Mouse (Mus musculus): ENCODE results near the gene Smc1b. TPM values are rescaled to one million over a fixed set of nuclear protein-coding genes. Genes with fewer than 3 reads are reported as not detected.

Gene Smc1b
- polyA plus RNA-seq, 1 experiment from 2014 or later, result not detected

GRCm38 (mm10) chr15:85173425-85173824, 41.7 kb upstream of the Smc1b start:
- no peak overlapping the region for H3K9ac ChIP-seq (replicated peaks; ENCODE audit: low read depth)
- H3K4me3 ChIP-seq (ENCODE audit: low read depth, low read length), result no peak overlapping the region
- TF ChIP-seq CTCF (IDR thresholded peaks at IDR 0.05), result no peak
- no peak for TF ChIP-seq EP300 (IDR thresholded peaks at IDR 0.05)
- no peaks in the 10 kb centered on the region for H3K9me3 ChIP-seq (ENCODE audit: low read length)
- 75% methylated on average over 8 of the region's 8 CpGs for WGBS
- no peaks in the 10 kb centered on the region for H3K36me3 ChIP-seq (ENCODE audit: insufficient read depth, low read length)
- ATAC-seq (no peak), DNase-seq (ENCODE audit: low spot score) (no peak)
- no peak overlapping the region for H3K27ac ChIP-seq (ENCODE audit: low read length)
- no peaks in the 10 kb centered on the region for H3K4me1 ChIP-seq (ENCODE audit: insufficient read depth, low read depth, low read length)
- no peak overlapping the region for H3K4me2 ChIP-seq (replicated peaks; ENCODE audit: low read depth, low read length)
- H3K27me3 ChIP-seq (replicated peaks; ENCODE audit: insufficient read depth, low read length), result no peaks in the 10 kb centered on the region

- H3K9ac ChIP-seq (replicated peaks; ENCODE audit: low read depth), result no peak overlapping the region
- H3K36me3 ChIP-seq (ENCODE audit: insufficient read depth, low read length), result no peaks in the 10 kb centered on the region
- H3K4me2 ChIP-seq (replicated peaks; ENCODE audit: low read depth, low read length), result no peak overlapping the region
- H3K4me3 ChIP-seq (ENCODE audit: low read depth, low read length), result no peak overlapping the region
- WGBS, result 64% methylated on average over 2 of the region's 2 CpGs
- ATAC-seq, result peak; percentile 93
- no peaks in the 10 kb centered on the region for H3K27me3 ChIP-seq (replicated peaks; ENCODE audit: insufficient read depth, low read length)
- no peaks in the 10 kb centered on the region for H3K9me3 ChIP-seq (ENCODE audit: low read length)
- DNase-seq (ENCODE audit: low spot score), result peak; percentile 90
- no peak overlapping the region for H3K27ac ChIP-seq (ENCODE audit: low read length)
- no peak for TF ChIP-seq CTCF (IDR thresholded peaks at IDR 0.05)
- 0 out of 2 replicates have a peak, but pooled peaks have one; percentile 27 for TF ChIP-seq EP300 (IDR thresholded peaks at IDR 0.05)
- H3K4me1 ChIP-seq (ENCODE audit: insufficient read depth, low read depth, low read length), result no peaks in the 10 kb centered on the region
Observed at GRCm38 (mm10) chr15:85172054-85172453, 40.3 kb upstream of the Smc1b start.

- WGBS, result 54% methylated on average over 12 of the region's 12 CpGs
- H3K4me2 ChIP-seq (replicated peaks; ENCODE audit: low read depth, low read length), result no peak overlapping the region
Observed at GRCm38 (mm10) chr15:85167086-85167679, 35.4 kb upstream of the Smc1b start.

GRCm38 (mm10) chr15:85166433-85166933, 34.7 kb upstream of the Smc1b start:
- TF ChIP-seq EP300 (IDR thresholded peaks at IDR 0.05) (no peak), CTCF (IDR thresholded peaks at IDR 0.05) (no peak)
- Histone ChIP-seq H3K9me3 (ENCODE audit: low read length) (no peaks in the 10 kb centered on the region), H3K27me3 (replicated peaks; ENCODE audit: insufficient read depth, low read length) (no peaks in the 10 kb centered on the region), H3K36me3 (ENCODE audit: insufficient read depth, low read length) (no peaks in the 10 kb centered on the region), H3K9ac (replicated peaks; ENCODE audit: low read depth) (no peak overlapping the region), H3K27ac (ENCODE audit: low read length) (no peak overlapping the region), H3K4me1 (ENCODE audit: insufficient read depth, low read depth, low read length) (no peaks in the 10 kb centered on the region), H3K4me2 (replicated peaks; ENCODE audit: low read depth, low read length) (no peak overlapping the region), H3K4me3 (ENCODE audit: low read depth, low read length) (no peak overlapping the region)
- no peak; the same call in 1 of the 2 replicates for ATAC-seq
- 43% methylated on average over 11 of the region's 11 CpGs for WGBS
- no peak for DNase-seq (ENCODE audit: low spot score)

More at GRCm38 (mm10) chr15:85167086-85167679, 35.4 kb upstream of the Smc1b start:
- no peaks in the 10 kb centered on the region for H3K4me1 ChIP-seq (ENCODE audit: insufficient read depth, low read depth, low read length)
- H3K27ac ChIP-seq (ENCODE audit: low read length), result no peak overlapping the region
- ATAC-seq (no peak), DNase-seq (ENCODE audit: low spot score) (no peak)
- no peak overlapping the region for H3K4me3 ChIP-seq (ENCODE audit: low read depth, low read length)
- H3K9me3 ChIP-seq (ENCODE audit: low read length), result no peaks in the 10 kb centered on the region
- no peak for TF ChIP-seq CTCF (IDR thresholded peaks at IDR 0.05)
- TF ChIP-seq EP300 (IDR thresholded peaks at IDR 0.05), result no peak
- no peaks in the 10 kb centered on the region for H3K36me3 ChIP-seq (ENCODE audit: insufficient read depth, low read length)
- no peak overlapping the region for H3K9ac ChIP-seq (replicated peaks; ENCODE audit: low read depth)
- H3K27me3 ChIP-seq (replicated peaks; ENCODE audit: insufficient read depth, low read length), result no peaks in the 10 kb centered on the region

- ATAC-seq, result peak; percentile 86
- no peaks in the 10 kb centered on the region for H3K27me3 ChIP-seq (replicated peaks; ENCODE audit: insufficient read depth, low read length)
- no peaks in the 10 kb centered on the region for H3K36me3 ChIP-seq (ENCODE audit: insufficient read depth, low read length)
- H3K27ac ChIP-seq (ENCODE audit: low read length), result peak overlapping the region; percentile 51
- DNase-seq (ENCODE audit: low spot score), result peak; percentile 77
- no peaks in the 10 kb centered on the region for H3K4me1 ChIP-seq (ENCODE audit: insufficient read depth, low read depth, low read length)
- no peak for TF ChIP-seq EP300 (IDR thresholded peaks at IDR 0.05)
- no peak for TF ChIP-seq CTCF (IDR thresholded peaks at IDR 0.05)
- H3K4me3 ChIP-seq (ENCODE audit: low read depth, low read length), result no peak overlapping the region
- no peaks in the 10 kb centered on the region for H3K9me3 ChIP-seq (ENCODE audit: low read length)
- no peak overlapping the region for H3K9ac ChIP-seq (replicated peaks; ENCODE audit: low read depth)
- H3K4me2 ChIP-seq (replicated peaks; ENCODE audit: low read depth, low read length), result no peak overlapping the region
- WGBS, result 35% methylated on average over 21 of the region's 21 CpGs
Observed at GRCm38 (mm10) chr15:85162693-85163663, 31.2 kb upstream of the Smc1b start.

GRCm38 (mm10) chr15:85161416-85161815, 29.7 kb upstream of the Smc1b start:
- Histone ChIP-seq H3K36me3 (ENCODE audit: insufficient read depth, low read length) (no peaks in the 10 kb centered on the region), H3K27me3 (replicated peaks; ENCODE audit: insufficient read depth, low read length) (no peaks in the 10 kb centered on the region), H3K9me3 (ENCODE audit: low read length) (no peaks in the 10 kb centered on the region), H3K4me2 (replicated peaks; ENCODE audit: low read depth, low read length) (no peak overlapping the region), H3K9ac (replicated peaks; ENCODE audit: low read depth) (no peak overlapping the region), H3K27ac (ENCODE audit: low read length) (no peak overlapping the region), H3K4me3 (ENCODE audit: low read depth, low read length) (no peak overlapping the region), H3K4me1 (ENCODE audit: insufficient read depth, low read depth, low read length) (no peaks in the 10 kb centered on the region)
- TF ChIP-seq CTCF (IDR thresholded peaks at IDR 0.05) (no peak), EP300 (IDR thresholded peaks at IDR 0.05) (no peak)
- ATAC-seq (no peak), DNase-seq (ENCODE audit: low spot score) (no peak)
